Mouse (Mus musculus) granulocyte monocyte progenitor cell, adult 5-6 weeks (primary cell): ENCODE measurements at regions not wholly inside any gene's neighbourhood (a gene's known extent, or its start where the extent isn't known, plus 50 kb on each side); places are given as distances from the start of the nearest gene placed in this dataset.

Experiments used
- ATAC-seq: replicated peaks from 2 replicates; pipeline ENCODE4 v1.8.0; 2016; ENCODE audit warnings: mild to moderate bottlenecking, moderate TSS enrichment, inconsistent platforms; ENCODE audit not compliant: poor library complexity, severe bottlenecking

- no peak for ATAC-seq
These were observed 133.1 kb downstream of the Tgfb2 start for GRCm38 (mm10) chr1:186572651-186573050.

DNA sequence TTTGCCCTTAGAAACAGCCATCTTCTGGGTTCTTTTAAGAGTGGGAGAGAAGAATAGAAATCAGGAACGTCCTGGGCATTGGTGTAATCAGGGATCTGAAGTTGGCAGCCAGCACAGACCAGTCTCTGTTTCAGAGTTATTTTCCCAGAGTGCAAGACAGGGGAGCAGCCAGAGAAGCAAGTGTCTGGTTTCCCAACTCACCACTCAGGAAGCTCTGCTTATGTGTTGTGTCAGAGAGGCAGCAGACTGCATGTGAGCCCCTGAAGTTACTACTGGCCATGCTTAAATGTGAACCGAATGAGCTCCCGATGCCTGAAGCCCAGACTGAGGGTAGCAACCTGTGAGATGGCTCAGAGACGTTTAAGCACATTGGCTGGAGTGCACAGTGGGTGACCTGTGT is 133.7 kb downstream of the Tgfb2 start:
- ATAC-seq: peak; percentile 22

DNA sequence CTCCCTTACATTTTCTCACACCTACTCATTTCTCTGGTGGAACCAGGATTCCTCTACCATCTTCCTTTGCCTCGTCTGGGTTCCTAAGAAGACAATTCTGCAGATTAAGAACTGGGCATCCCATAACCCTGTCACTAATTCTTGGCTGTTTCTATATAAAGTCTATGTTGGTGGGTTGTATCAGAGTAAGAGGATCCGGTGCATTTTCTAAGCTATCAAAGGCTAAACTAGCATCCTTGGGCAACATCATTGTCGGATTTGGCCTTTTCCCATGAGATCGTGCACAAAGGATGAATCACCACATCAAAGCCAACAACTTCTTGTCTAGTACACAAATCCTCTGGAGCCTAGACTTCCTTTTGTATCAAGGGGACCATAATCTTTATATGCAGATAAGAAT is 137.3 kb downstream of the Tgfb2 start:
- ATAC-seq: no peak

DNA sequence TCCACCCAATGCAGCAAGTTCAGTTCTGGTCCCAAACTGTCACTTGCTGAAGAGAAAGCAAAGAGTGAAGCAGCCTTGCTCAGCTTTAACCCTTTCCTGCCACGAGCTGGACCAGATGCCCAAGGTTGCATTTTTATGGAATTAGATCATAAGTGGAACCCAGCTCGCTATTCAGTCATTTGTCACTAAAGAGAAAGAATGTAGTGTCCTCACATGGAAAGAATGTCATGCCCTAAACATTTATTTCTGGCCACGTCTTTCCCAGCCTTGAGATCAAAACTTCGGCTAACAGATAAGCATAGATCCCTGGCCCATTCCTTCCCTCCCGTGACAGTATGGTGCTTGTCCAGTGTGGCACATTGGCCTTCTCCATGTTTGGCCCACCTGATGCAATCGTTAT is 137.7 kb downstream of the Tgfb2 start:
- no peak for ATAC-seq

DNA sequence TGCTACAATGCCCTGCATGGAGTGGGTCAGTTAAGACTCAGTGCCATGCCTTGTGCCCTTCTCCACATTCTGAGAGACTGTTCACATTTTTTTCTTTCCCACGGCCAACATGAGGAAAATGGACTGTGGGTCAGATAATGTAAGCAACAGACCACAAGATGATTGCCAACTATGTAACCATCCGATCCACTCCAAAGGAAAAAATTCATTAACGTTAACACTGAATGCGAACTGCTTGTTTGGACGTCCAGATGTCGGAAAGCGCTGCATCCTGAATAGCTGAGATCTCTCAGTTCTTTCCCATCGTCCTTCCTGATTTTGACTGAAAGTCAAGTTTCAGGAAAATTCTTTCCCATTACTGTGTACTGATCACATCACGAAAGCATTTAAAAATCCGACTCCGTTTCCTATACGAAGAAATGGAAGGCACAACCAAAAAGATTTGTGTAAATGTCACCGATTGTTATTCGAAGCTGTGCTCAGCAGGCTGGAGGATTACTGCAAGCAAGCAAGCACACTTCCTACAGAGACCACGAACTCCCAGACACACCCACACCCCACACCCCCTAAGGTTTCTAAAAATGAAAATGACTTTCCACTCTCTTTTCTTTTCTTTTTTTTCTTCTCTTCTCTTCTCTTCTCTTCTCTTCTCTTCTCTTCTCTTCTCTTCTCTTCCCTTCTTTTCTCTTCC is 138.5 kb downstream of the Tgfb2 start:
- no peak for ATAC-seq

- ATAC-seq: no peak
These were observed 143.8 kb downstream of the Tgfb2 start for GRCm38 (mm10) chr1:186562027-186562426.

DNA sequence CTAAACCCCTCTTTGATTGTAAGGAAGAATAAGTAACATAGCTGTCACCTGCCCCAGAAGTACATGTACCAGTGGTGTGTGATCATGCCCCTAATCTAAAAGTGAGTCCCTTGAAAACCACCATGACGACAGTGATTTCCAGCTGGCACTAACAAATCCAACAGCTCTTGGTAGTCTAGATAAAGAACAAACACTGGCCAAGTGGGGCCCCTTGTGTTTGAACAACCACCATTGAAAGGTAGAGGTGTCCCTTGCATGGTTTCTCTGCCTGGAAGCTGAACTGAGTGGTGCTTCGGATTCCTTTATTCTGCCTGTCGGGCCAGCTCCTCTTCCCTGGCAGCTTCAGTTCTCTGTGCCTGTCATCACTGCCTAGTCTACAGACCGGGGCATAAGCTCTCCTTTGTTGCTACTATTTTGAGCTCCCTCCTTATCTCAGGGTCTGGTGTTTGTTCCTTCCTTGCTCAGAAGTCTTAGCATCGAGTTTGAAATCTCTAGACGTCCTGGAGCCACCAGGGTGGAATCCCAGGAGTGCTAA is 150.3 kb downstream of the Tgfb2 start:
- no peak for ATAC-seq

- no peak for ATAC-seq
These were observed 151.2 kb downstream of the Tgfb2 start for GRCm38 (mm10) chr1:186554520-186555010.

DNA sequence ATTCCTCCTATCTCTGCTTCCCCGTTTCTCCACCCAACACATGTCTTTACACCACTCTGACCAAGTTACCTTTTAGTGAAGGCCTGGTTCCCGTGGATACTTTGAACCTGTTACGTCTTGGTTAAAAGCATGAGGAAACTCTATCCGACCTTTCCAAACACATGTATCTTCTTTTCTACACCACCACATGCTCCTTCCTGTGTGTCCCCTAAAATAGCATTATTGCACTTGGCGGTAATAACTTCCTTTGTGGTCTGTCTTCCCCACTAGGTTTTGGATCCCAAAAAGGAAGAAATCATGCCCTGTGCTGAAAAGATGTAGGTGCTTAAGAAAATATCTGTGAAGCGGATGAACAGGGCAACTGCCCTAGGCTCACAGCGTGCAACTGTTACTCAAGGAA is 153.1 kb downstream of the Tgfb2 start:
- peak; percentile 47 for ATAC-seq

GRCm38 (mm10) chr1:186550265-186550885 is 155.4 kb downstream of the Tgfb2 start:
- no peak for ATAC-seq

DNA sequence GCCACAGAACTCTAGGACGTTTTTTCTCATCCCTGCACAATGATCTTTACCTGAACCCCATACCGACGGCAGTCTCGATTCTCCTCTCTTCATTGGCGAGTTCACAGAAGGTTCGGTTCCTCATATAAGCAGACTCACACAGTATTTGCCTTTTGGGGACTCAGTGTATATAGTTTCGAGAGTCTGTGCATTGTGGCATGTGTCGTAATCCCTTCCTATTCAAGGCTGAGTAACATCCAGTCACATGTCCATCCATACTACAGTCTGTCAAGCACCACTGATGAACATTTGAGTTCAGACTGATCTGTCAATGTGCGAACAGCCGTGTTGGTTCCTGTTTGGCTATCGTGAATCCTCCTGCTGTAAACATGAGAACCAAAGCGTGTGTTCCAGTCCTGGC is 156.6 kb downstream of the Tgfb2 start:
- ATAC-seq: peak; percentile 83

DNA sequence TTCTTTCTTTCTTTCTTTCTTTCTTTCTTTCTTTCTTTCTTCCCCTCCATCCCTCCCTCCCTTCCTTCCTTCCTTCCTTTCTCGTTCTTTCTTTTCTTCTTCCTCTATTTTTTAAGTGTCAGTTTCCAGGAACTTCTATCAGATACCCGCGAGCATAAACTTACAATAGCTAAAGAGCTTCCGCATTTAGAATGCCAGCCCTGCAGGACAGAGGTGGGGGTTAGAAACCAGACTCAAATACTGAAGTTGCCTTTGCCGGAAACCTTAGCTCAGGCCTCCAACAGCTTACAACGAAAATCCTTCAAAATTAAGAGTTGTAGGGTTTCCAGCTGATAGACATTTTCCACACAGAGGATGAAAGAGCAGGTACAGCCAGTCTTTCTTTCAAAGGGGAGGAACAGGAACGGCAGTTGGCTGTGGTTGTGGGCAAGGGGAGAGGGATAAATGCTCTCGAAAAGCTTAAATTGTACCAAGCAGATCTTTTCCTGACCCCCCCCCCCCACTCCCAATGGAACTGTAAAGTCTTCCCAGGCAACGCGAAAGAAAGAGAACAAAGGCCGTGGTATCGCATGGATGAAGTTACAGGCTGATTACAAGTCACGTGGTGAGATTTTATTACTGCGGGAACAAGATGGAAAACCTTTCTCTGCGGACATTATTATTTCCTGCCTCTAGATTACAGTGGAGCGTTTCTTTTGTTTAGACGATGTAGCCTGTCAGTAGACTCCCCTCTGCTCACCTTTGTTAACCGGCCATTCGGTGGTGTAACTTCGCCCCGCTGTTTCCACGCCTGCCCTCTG is 159.2 kb downstream of the Tgfb2 start:
- peak; percentile 62 for ATAC-seq

DNA sequence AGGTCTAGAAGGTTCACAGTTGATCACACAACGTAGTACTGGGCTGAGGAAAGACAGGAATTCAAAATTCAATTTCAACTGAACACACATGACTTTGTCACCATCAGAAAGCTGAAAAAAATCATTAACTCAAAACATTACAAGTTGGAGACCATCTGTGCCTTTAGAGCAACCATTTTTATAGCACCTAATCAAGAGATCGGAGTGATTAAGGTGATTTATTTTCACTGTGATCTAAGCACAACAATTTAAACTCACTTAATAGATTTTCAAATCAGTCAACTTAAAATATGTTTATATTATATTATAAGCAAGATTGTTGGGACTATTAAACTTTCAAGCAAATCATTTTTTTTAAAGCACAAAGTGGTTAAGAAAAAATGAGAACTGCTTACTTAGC is 165.7 kb downstream of the Tgfb2 start:
- no peak for ATAC-seq

- ATAC-seq: no peak
These were observed 167.6 kb downstream of the Tgfb2 start for GRCm38 (mm10) chr1:186538233-186538632.

- ATAC-seq: no peak
These were observed 189.8 kb downstream of the Tgfb2 start for GRCm38 (mm10) chr1:186515976-186516375.

GRCm38 (mm10) chr1:186515071-186515470 is 190.7 kb downstream of the Tgfb2 start:
- no peak for ATAC-seq

DNA sequence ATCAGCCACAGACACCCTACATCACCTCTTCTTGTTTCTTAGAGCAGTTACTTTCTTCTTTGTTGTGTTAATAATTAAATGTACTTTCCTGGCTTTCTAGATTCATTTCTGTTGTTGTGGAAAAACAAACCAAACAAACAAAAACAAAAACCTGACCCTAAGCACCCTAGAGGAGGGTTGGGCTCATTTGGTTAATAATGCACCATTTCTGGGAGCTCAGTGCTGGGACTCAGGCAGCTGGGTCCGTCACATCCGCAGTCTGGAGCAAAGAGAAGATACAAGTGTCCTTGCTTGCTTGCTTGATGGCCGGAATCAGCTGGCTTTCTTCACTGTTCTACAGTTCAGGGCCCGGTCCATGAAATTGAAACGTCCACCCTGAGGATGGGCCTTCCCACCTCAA is 191.9 kb downstream of the Tgfb2 start:
- ATAC-seq: no peak

DNA sequence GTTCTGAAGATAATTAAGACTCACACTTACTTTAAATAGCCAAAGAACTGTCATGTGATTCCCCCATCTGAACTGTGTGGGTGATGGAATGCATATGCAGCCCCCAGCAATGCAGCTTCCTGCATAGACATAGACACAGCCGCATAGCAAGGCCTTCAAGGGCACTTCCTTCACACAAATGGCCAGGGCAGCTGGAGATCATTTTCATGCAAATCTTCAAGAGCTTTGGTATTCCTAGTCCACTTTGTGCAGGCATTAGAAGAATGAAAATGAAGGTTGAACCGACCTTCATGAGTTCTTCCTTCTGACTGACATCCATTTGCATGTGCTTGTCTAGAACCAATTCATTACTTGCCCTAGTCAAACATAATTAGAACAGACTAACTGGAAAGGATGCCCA is 195.3 kb downstream of the Tgfb2 start:
- ATAC-seq: no peak

GRCm38 (mm10) chr1:186508358-186508757 is 197.4 kb downstream of the Tgfb2 start:
- ATAC-seq: peak; percentile 88

- ATAC-seq: no peak
These were observed 197.8 kb downstream of the Tgfb2 start for GRCm38 (mm10) chr1:186507956-186508355.

GRCm38 (mm10) chr1:186506517-186506916 is 199.3 kb downstream of the Tgfb2 start:
- no peak for ATAC-seq
